Mouse (Mus musculus): Measurements from ENCODE around the gene Nrcam. TPM values are rescaled to one million over a fixed set of nuclear protein-coding genes. Genes with fewer than 3 reads are reported as not detected.

Nrcam gene
- polyA plus RNA-seq, 1 experiment, result 0.71 TPM

DNA sequence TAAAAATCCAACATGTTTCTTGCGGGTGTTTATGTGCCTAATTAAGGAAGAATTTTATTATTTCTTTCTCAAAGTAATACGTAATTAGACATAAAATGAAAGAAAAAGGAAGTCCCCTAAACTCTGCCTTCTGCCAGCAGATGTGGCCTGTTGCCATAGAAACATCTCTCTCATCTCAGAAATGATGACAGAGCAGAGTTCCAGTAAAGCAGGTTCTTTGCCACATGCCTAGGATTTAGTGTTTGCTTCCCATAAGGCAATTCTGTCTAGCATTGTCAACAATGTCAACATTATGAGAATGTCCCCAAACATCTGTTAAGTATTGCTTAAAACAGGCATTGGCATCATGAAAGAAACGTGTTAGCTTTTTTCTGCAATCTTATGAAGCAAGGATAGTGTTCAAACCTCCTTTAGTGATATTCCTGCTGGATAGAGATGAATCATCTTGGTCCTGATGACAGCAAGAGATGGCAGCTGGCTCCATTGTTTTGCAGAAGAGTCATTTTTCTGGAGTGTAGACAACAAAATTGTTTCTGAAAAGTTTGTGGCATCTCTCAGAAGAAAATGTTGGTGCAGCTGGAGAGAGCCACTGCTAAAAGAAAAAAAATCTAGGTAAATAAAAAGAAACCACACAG lies 42.5 kb downstream of the Nrcam start:
- no peak overlapping the region for H3K4me2 ChIP-seq (ENCODE audit: low read depth)
- H3ac ChIP-seq (ENCODE audit: control insufficient read depth, insufficient read length), result no peak overlapping the region
- TF ChIP-seq CEBPB (IDR thresholded peaks at IDR 0.05; ENCODE audit: insufficient read depth, poor library complexity, severe bottlenecking), result no peak
- TF ChIP-seq MYOD1 (IDR thresholded peaks at IDR 0.05; ENCODE audit: control insufficient read depth in 1 of 3, insufficient read length in 2 of 3, low read depth in 2 of 3), result peak in 1 of 3 experiments; percentile 3
- H3K27me3 ChIP-seq (ENCODE audit: control insufficient read depth, insufficient read depth, insufficient read length), result no peaks in the 10 kb centered on the region
- H3K79me2 ChIP-seq (ENCODE audit: control insufficient read depth, insufficient read depth), result no peaks in the 10 kb centered on the region
- no peaks in the 10 kb centered on the region for H3K36me3 ChIP-seq (ENCODE audit: control insufficient read depth, insufficient read depth)
- H3K4me3 ChIP-seq, result no peak overlapping the region

DNA sequence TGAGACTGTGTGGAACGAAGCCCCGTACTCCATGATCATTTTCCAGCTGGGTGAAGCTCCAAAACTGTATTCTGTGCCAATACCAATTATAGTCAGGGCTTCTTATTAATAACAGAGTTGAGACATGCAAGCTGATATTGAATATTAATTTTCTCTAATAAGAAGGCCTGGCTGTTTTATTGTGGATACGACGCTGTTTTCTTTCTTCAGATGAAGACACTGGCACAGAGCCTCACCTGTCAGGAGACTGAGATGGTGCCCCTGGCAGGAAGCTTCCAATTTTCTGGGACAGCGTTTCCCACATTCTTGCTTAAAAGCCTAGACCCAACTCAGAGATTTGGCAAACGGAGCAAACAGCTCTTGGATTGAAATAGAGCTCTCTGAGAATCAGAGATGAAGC lies 47.3 kb downstream of the Nrcam start:
- H3K36me3 ChIP-seq (ENCODE audit: control insufficient read depth, insufficient read depth), result no peaks in the 10 kb centered on the region
- no peak overlapping the region for H3K4me3 ChIP-seq
- no peaks in the 10 kb centered on the region for H3K27me3 ChIP-seq (ENCODE audit: control insufficient read depth, insufficient read depth, insufficient read length)
- H3K4me2 ChIP-seq (ENCODE audit: low read depth), result no peak overlapping the region
- no peak for TF ChIP-seq TCF3 (IDR thresholded peaks at IDR 0.05; ENCODE audit: insufficient read length, low read depth)
- TF ChIP-seq TCF12 (IDR thresholded peaks at IDR 0.05; ENCODE audit: insufficient read depth, poor library complexity, severe bottlenecking), result no peak
- no peak for TF ChIP-seq REST (IDR thresholded peaks at IDR 0.05; ENCODE audit: insufficient read depth, insufficient read length)
- no peak for TF ChIP-seq SRF (IDR thresholded peaks at IDR 0.05; ENCODE audit: control insufficient read depth, insufficient read length, low read depth)
- no peak for TF ChIP-seq POLR2A (IDR thresholded peaks at IDR 0.05; ENCODE audit: insufficient read length, low read depth)
- no peak for TF ChIP-seq MYOG (IDR thresholded peaks at IDR 0.05; ENCODE audit: control insufficient read depth in 1 of 3, insufficient read depth in 1 of 3, insufficient read length in 2 of 3, low read depth in 2 of 3)
- TF ChIP-seq E2F4 (IDR thresholded peaks at IDR 0.05; ENCODE audit: insufficient read depth), result no peak
- no peak for TF ChIP-seq MYOD1 (IDR thresholded peaks at IDR 0.05; ENCODE audit: control insufficient read depth in 1 of 3, insufficient read length in 2 of 3, low read depth in 2 of 3)
- no peak for TF ChIP-seq USF1 (IDR thresholded peaks at IDR 0.05; ENCODE audit: low read depth)
- TF ChIP-seq POLR2AphosphoS2 (IDR thresholded peaks at IDR 0.05; ENCODE audit: insufficient read length, low read depth), result no peak
- TF ChIP-seq MAX (IDR thresholded peaks at IDR 0.05; ENCODE audit: low read depth), result no peak
- TF ChIP-seq CEBPB (IDR thresholded peaks at IDR 0.05; ENCODE audit: insufficient read depth, poor library complexity, severe bottlenecking), result no peak
- H3K79me2 ChIP-seq (ENCODE audit: control insufficient read depth, insufficient read depth), result no peaks in the 10 kb centered on the region
- no peak overlapping the region for H3ac ChIP-seq (ENCODE audit: control insufficient read depth, insufficient read length)

DNA sequence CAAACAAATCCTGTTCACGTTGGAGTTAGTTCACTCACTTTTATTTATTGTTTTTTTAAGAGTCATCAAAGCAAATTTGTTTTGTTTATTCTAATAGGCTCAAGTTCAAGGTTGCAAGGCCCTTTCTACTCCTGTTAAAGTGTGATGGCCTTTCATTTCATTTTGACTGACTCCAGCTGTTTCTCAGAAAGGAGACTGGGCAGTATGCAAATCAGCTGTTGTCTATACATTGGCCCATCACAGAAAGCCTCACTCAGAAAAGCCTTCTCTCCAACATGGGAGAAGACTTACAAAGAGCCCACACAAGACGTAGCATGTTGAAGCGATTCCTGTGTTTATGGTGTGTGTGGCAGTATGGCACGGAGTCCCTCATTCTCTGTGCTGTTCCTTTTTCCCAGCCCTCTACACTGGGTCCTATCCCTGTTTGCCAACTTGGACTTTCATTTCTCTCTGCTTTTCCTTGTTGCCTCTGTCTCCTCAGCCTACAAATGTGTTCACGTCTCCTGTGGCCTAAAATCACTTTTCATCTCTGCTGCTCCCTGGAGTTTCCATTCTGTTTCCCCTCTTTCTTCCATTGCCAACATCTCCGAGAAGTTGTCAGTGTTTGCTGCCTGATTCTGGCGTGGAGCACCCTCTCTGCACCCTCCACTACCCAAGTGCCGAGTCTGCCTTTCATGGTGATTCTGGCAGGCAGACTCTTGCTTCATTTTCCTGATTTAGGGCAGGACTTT lies 49.9 kb downstream of the Nrcam start:
- H3K4me3 ChIP-seq, result no peak overlapping the region
- no peak overlapping the region for H3K4me2 ChIP-seq (ENCODE audit: low read depth)
- H3K79me2 ChIP-seq (ENCODE audit: control insufficient read depth, insufficient read depth), result no peaks in the 10 kb centered on the region
- H3ac ChIP-seq (ENCODE audit: control insufficient read depth, insufficient read length), result no peak overlapping the region
- no peaks in the 10 kb centered on the region for H3K27me3 ChIP-seq (ENCODE audit: control insufficient read depth, insufficient read depth, insufficient read length)
- TF ChIP-seq CEBPB (IDR thresholded peaks at IDR 0.05; ENCODE audit: insufficient read depth, poor library complexity, severe bottlenecking) (no peak), TCF12 (IDR thresholded peaks at IDR 0.05; ENCODE audit: insufficient read depth, poor library complexity, severe bottlenecking) (no peak), MYOD1 (IDR thresholded peaks at IDR 0.05; ENCODE audit: control insufficient read depth in 1 of 3, insufficient read length in 2 of 3, low read depth in 2 of 3) (no peak), MAX (IDR thresholded peaks at IDR 0.05; ENCODE audit: low read depth) (no peak), MYOG (IDR thresholded peaks at IDR 0.05; ENCODE audit: control insufficient read depth in 1 of 3, insufficient read depth in 1 of 3, insufficient read length in 2 of 3, low read depth in 2 of 3) (no peak)
- H3K36me3 ChIP-seq (ENCODE audit: control insufficient read depth, insufficient read depth), result no peaks in the 10 kb centered on the region

DNA sequence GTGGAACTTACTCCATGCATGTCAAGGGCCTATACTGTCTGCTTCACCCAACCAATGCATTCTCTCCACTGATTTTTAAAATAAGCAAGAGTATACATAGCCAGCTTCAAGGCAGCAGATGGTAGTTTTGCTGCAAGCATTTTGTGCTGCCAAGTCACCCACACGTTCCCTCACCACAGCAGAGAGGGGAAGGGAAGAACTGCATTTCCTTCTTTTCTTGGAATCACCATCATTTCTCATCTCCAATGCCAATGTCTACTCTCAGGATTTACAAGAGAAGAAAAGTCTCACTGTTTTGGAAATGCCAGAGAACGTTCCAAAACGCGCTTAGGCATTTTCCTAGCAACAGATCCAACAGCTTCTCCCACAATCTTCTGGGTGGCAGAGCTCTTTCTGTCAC lies 52.1 kb downstream of the Nrcam start:
- no peak for TF ChIP-seq CEBPB (IDR thresholded peaks at IDR 0.05; ENCODE audit: insufficient read depth, poor library complexity, severe bottlenecking)
- no peak for TF ChIP-seq TCF3 (IDR thresholded peaks at IDR 0.05; ENCODE audit: insufficient read length, low read depth)
- no peak for TF ChIP-seq POLR2A (IDR thresholded peaks at IDR 0.05; ENCODE audit: insufficient read length, low read depth)
- no peak for TF ChIP-seq POLR2AphosphoS2 (IDR thresholded peaks at IDR 0.05; ENCODE audit: insufficient read length, low read depth)
- TF ChIP-seq TCF12 (IDR thresholded peaks at IDR 0.05; ENCODE audit: insufficient read depth, poor library complexity, severe bottlenecking), result no peak
- no peak for TF ChIP-seq E2F4 (IDR thresholded peaks at IDR 0.05; ENCODE audit: insufficient read depth)
- no peak for TF ChIP-seq REST (IDR thresholded peaks at IDR 0.05; ENCODE audit: insufficient read depth, insufficient read length)
- TF ChIP-seq MYOG (IDR thresholded peaks at IDR 0.05; ENCODE audit: control insufficient read depth in 1 of 3, insufficient read depth in 1 of 3, insufficient read length in 2 of 3, low read depth in 2 of 3), result no peak
- TF ChIP-seq SRF (IDR thresholded peaks at IDR 0.05; ENCODE audit: control insufficient read depth, insufficient read length, low read depth), result no peak
- TF ChIP-seq MYOD1 (IDR thresholded peaks at IDR 0.05; ENCODE audit: control insufficient read depth in 1 of 3, insufficient read length in 2 of 3, low read depth in 2 of 3), result no peak
- H3K4me2 ChIP-seq (ENCODE audit: low read depth), result no peak overlapping the region
- no peaks in the 10 kb centered on the region for H3K36me3 ChIP-seq (ENCODE audit: control insufficient read depth, insufficient read depth)
- H3K4me3 ChIP-seq, result no peak overlapping the region
- H3K27me3 ChIP-seq (ENCODE audit: control insufficient read depth, insufficient read depth, insufficient read length), result no peaks in the 10 kb centered on the region
- H3K79me2 ChIP-seq (ENCODE audit: control insufficient read depth, insufficient read depth), result no peaks in the 10 kb centered on the region
- H3ac ChIP-seq (ENCODE audit: control insufficient read depth, insufficient read length), result no peak overlapping the region

DNA sequence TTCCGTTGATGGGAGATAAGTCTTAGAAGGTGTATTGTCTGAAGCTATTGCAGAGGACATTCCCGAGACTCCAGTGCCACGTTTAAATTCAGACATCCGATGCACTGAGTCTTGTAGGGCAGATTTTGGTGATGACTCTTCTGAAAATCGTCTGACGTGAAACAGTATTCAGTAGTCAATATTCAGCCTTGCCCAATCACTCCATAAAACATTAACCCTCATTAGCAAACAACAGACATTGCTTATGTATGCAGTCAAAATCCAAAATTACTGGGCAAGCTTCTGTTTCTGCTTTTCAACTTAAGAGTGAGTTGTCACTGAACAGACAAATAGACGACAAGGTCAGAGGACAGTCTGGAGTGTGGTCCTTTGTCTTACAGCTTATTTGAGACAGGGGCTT lies 57.7 kb downstream of the Nrcam start:
- TF ChIP-seq E2F4 (IDR thresholded peaks at IDR 0.05; ENCODE audit: insufficient read depth) (no peak), MYOG (IDR thresholded peaks at IDR 0.05; ENCODE audit: control insufficient read depth in 1 of 3, insufficient read depth in 1 of 3, insufficient read length in 2 of 3, low read depth in 2 of 3) (no peak), TCF12 (IDR thresholded peaks at IDR 0.05; ENCODE audit: insufficient read depth, poor library complexity, severe bottlenecking) (no peak), POLR2A (IDR thresholded peaks at IDR 0.05; ENCODE audit: insufficient read length, low read depth) (no peak), CEBPB (IDR thresholded peaks at IDR 0.05; ENCODE audit: insufficient read depth, poor library complexity, severe bottlenecking) (no peak)

More for the DNA sequence above, 57.7 kb downstream of the Nrcam start:
- no peaks in the 10 kb centered on the region for H3K36me3 ChIP-seq (ENCODE audit: control insufficient read depth, insufficient read depth)
- H3K79me2 ChIP-seq (ENCODE audit: control insufficient read depth, insufficient read depth), result no peaks in the 10 kb centered on the region
- no peak overlapping the region for H3K4me3 ChIP-seq
- H3K27me3 ChIP-seq (ENCODE audit: control insufficient read depth, insufficient read depth, insufficient read length), result no peaks in the 10 kb centered on the region
- H3ac ChIP-seq (ENCODE audit: control insufficient read depth, insufficient read length), result no peak overlapping the region
- H3K4me2 ChIP-seq (ENCODE audit: low read depth), result no peak overlapping the region
